Mouse (Mus musculus) thymus, postnatal 0 days (tissue): ENCODE measurements around the gene Hnrnph3. TPM values are rescaled to one million over a fixed set of nuclear protein-coding genes. Genes with fewer than 3 reads are reported as not detected.

Experiments
- DNase-seq: peaks from one replicate; pipeline ENCODE4 v3.0.0-alpha.2; 2015; ENCODE audit warnings: low spot score
- polyA plus RNA-seq: library from polyadenylated mRNA; unstranded; fragments of >200 nt; fragmentation: Nextera tagmentation; extraction: Ambion mirVana; gene quantifications from 2 replicates; pipeline ENCODE4 v1.2.1, GENCODE M21; 2015

Gene Hnrnph3
- polyA plus RNA-seq, 1 experiment from 2014 or later = 53.6 TPM

- no peak for DNase-seq
These were observed 8.2 kb upstream of the Hnrnph3 start for GRCm38 (mm10) chr10:63032267-63032666.

DNA sequence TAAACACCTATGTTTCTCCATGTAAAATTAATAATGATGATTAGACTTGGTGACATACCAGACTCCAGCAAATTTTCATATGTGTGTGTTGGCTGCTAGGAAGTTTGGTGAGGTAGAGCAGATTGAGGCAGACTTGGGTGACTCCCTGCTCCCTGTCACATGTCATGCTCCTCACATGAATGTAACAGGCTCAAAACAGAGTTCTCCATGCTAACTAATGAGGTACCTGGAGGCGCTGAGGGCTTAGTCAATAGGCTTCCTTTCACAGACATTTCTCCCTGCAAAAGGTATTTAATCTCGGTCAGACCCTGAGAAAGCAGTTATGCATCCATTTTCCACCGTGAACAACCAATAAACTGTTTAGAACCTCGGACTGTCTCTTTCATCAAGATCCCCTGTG lies 4.4 kb upstream of the Hnrnph3 start:
- DNase-seq = no peak

DNA sequence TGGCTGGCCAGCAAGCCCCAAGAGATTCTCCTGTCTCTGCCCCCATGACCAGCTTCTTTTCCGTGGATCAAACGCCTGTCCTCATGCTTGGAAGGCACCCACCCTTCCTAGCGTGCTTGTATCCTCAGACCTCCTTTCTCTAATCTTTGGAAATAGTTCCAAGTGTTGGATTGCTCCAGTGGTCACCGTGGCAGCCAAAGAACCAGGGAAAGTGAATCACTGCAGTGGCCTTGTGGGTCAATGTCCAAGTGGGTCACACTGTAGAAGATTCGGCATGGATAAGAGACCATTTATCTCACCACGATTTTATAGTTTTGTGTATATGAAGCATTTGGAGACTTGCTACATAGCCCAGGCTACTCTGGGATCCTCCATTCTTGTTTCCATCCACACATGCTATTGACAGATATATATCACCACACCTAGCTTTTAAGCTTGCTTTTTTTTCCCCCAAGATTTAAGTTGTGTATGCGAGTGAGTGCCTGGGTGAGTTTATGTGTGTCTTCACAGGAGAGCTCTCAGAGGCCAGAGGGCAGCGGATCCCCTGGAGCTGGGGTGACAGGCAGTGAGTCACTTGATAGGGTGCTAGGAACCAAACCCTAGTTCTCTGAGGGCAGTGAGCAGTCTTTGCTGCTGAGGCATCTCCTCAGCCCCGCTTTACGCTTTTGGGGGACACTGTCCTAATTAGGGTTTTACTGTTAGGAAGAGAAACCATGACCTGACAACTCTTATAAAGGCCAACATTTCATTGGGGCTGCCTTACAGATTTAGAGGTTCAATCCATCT lies 3.6 kb upstream of the Hnrnph3 start:
- DNase-seq = no peak

DNA sequence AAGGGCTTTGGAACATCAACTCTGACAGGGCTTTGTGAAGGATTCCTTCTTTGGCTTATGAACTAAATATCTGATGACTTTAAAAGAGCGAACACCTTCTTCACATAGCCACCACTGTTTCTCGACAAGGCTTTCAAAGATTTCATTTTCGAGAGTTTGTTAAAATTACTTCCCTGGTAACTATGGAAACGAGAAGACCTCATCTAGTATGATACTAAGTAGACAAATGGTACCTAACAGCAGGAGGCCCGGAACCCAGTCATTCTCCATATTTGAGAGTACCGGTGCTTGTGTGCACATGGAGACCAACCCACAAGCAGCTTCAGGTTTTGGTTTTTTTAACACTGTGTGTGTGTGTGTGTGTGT lies 2.8 kb upstream of the Hnrnph3 start:
- no peak for DNase-seq

DNA sequence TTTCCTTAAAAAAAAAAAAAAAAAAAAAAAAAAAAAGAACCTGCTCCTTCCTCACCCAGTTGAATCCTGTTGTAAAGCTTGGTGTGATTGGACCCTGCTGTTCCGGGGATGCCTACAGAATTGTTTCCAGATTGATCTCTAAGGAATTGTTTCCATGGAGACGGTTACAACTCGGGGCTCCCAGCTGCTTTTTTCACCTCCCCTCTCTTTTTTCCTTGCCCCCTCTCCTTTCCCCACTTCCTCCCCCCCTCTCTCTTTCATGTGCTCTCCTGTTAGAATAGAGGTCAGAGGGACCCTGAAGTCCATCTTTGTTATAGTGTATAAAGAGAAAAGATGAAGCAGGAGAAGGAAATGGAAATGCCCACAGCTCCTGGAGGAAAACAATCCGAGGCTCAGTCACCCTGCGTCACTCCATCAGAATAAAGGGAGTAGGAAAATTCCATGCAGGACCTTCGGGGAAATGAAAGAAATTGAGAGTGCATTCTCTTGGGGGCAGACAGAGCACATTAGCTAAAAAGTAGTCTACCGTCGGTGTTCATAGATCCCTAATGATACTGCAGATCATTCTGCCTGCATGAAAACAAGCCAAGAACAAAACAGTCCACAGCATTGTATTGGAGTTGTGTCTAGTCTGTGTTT lies 2.3 kb upstream of the Hnrnph3 start:
- no peak for DNase-seq

- no peak for DNase-seq
These were observed 1.5 kb upstream of the Hnrnph3 start for GRCm38 (mm10) chr10:63025491-63026011.

DNA sequence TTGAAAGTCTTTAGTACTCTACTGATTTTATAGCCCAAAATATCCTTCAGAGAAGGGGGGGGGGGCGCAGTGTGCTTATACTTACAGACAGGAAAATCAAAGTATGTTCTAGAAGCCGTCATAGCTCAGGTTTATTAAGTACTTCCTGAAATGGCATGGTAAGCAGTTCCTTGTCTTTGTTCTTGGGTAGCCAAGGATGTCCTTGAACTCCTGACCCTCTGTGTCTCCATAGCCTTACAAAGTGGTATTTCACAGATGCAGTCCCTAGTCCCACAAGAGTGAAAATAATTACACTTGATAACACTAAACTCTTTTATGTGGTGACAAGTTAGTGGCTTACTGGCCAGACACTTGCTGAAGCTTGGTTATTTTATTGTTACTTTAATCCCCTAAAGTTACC lies 999 bp upstream of the Hnrnph3 start:
- no peak for DNase-seq

DNA sequence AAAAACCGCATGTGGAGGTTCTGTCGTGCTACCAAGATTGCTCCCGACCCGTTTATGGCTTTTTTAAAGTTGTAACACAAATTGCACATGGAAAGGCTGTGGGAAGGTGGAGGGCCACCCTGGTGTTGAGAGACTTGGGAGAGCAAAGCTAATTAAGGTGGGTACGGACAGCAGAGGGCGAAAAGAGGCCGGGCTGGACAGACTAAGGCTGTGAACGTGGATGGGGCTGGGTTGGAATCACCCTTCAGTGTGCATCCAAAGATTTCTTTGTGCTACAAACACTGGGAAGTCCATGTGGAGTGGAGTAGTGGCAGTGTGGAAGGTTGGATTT lies 528 bp upstream of the Hnrnph3 start:
- DNase-seq = peak; percentile 13

- peak; percentile 63 for DNase-seq
These were observed 782 bp downstream of the Hnrnph3 start for GRCm38 (mm10) chr10:63023121-63023748.

DNA sequence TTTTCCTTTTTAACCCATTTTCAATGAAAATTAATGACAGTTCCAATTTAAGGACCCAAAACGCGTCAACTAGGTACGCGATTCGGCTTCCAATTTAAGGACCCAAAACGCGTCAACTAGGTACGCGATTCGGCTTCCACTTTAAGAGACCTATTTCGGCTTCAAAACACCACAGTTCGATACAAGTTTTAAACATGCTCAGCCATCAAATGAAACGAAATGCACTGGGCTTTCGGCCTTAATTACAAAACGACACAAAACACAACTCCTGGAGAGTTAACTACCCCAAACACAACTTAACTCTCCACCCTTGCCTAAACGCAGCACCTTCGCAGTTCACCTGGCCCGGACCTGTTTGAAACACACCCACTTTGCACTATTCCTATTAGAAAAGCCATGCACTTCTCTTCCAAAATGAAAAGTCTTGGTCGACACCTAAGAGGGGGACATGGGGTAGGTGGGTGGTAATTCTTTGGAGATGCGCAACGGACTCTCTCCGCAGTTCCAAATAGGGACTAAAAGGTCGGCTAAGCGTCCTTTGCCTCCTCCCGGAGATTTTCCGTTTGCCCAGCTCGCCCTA lies 1.4 kb downstream of the Hnrnph3 start:
- peak; percentile 14 for DNase-seq

DNA sequence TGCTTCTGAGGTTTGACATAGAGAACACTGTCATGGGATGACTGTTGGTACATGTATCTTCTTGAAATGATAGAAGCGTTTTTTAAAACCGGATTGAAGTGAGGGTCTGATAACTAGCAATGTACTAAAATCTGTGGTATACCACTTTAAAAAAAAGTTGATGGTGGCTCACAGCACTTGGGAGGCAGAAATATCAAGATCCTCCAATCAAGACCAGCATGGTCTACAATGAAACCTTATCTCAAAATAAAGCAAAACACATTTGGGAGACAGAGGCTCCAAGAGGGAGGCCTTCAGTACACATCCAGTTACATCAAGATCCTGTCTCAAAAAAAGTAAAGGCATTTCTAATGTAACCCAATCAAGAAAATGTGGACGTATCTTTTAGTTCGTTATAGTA lies 2.3 kb downstream of the Hnrnph3 start:
- DNase-seq = no peak

DNA sequence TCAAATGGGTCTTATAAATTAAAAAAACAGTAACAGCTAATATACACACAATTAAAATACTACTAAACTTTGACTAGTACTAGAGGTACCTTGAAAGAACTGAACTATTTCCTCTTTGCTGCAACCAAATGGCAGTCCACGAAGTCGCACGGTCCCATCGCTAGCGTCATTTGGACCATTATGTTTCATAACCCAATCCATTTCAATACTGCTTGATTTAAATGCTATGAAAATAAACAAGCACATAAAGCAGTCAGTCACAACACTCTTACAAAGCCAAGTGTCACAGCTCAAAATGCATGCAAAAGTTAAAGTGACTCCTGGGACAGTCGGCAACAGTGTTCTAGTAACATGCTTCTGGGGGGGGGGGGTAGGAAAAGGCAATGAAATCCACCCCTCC lies 4.7 kb downstream of the Hnrnph3 start:
- no peak for DNase-seq

- no peak for DNase-seq
These were observed 9.8 kb downstream of the Hnrnph3 start for GRCm38 (mm10) chr10:63014168-63014567.

- no peak for DNase-seq
These were observed 10.5 kb downstream of the Hnrnph3 start for GRCm38 (mm10) chr10:63013476-63013875.

- no peak for DNase-seq
These were observed 12.5 kb downstream of the Hnrnph3 start for GRCm38 (mm10) chr10:63011556-63011955.

- no peak for DNase-seq
These were observed 13.7 kb downstream of the Hnrnph3 start for GRCm38 (mm10) chr10:63010268-63010667.

- DNase-seq = no peak
These were observed 15.8 kb downstream of the Hnrnph3 start for GRCm38 (mm10) chr10:63008193-63008592.

DNA sequence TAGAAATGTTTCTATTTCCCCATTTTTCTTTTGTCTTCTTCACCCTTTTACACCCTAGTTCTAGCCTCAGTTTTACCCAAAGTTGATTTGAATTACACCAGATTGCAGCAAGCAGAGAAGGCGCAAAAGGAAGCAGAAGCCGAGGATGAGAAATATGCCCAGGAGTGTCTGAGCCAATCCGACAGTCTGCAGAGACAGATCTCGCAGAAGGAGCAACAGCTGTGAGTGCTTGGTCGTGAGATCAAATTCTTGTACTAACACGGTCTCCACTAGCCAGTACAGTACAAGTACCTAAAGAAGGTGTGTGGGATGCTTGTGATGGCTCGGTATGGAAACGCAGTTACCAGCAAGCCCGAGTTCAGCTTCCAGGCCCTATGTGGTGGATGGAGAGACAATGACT lies 19.5 kb downstream of the Hnrnph3 start:
- no peak for DNase-seq

GRCm38 (mm10) chr10:63003252-63003651 lies 20.8 kb downstream of the Hnrnph3 start:
- DNase-seq = no peak

GRCm38 (mm10) chr10:63000584-63000983 lies 23.4 kb downstream of the Hnrnph3 start:
- no peak for DNase-seq

DNA sequence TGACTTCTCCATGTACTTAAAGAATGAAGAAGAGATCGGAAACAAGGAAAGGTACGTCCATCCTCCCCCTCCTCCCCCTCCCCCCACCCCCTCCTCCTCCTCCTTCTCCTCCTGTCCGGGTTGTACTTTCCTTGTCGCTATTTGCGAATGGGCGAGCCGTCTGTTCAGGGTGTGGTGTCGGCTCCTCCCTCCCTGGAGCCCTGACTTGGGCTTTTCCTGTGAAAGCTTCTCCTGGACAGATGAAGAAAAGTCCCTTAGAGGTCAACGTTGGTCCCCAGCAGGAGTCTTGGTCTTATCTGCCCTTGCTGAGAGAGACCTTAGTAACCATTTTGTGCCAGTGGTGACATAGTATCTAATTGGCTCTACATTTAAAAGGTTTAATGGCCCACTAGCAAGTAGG lies 30.0 kb downstream of the Hnrnph3 start:
- no peak for DNase-seq

DNA sequence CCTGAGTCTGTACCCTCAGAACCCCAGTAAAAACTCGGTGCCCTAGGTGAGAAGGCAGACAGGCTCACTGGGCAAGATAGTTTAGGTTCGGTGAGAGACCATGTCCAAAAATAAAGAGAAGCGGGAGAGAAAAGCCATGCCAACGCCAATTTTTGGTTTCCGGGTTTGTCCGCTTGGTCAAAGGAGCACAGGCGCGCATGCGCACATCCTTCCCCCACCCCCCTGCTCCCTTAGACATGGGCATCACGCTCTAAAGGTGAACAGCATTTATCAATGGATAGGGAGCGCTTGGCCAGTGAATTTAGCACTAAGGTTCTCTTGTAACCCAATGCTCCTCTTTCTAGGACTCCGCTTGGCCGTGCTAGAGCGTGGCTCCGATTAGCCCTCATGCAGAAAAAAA lies 33.4 kb downstream of the Hnrnph3 start:
- no peak for DNase-seq
